Mouse (Mus musculus): ENCODE data around the gene Bbs12. TPM values are rescaled to one million over a fixed set of nuclear protein-coding genes. Genes with fewer than 3 reads are reported as not detected.

Gene Bbs12
- total RNA-seq, 2 experiments from 2014 or later: 0.68 to 0.77 TPM

GRCm38 (mm10) chr3:37324310-37324709 is 12.0 kb downstream of the Bbs12 start:
- ATAC-seq (replicated peaks; ENCODE audit: low FRiP score, poor library complexity, severe bottlenecking): no peak

DNA sequence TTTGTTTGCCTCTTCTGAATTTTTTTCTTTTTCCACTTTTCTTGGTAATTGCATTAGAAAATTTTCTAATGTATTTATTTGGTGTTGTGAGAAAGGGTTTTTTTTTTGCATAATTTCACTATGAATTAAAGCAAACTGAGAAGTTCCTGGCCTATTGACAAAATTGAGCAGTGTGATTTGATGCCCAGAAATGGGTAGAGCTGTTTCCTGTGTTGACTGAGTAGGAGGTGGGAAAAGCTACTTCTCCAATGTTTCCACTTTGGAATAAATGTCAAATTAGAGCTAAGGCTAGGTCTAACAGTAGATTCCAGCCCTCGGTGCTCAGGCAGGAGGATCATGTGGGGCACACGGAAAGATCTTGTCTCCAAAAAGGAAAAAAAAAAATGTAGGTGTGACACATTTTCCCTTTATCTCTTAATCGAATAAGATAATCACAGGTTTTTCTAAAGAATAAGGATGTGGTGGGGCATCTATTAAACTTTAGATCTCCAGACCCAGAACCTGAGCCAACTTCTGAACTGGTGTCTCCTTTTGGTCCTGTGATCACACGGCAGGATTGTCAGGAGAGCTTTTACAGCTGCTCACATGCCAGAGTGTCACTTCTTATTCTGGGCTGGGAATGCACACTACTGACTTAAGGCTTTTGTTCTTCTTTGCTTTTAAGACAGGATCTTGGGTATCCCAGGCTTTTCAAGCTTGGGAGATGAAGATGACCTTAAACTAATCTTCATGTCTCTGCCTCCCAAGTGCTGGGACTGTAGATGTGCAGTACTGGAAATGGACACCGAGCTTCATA is 13.2 kb downstream of the Bbs12 start:
- ATAC-seq (replicated peaks; ENCODE audit: low FRiP score, poor library complexity, severe bottlenecking): no peak

- no peak for ATAC-seq (replicated peaks; ENCODE audit: low FRiP score, poor library complexity, severe bottlenecking)
These were observed 14.3 kb downstream of the Bbs12 start for GRCm38 (mm10) chr3:37326627-37327026.

GRCm38 (mm10) chr3:37328489-37328888 is 16.1 kb downstream of the Bbs12 start:
- ATAC-seq (replicated peaks; ENCODE audit: low FRiP score, poor library complexity, severe bottlenecking): no peak

- ATAC-seq (replicated peaks; ENCODE audit: low FRiP score, poor library complexity, severe bottlenecking): no peak
These were observed 17.6 kb downstream of the Bbs12 start for GRCm38 (mm10) chr3:37329963-37330362.

DNA sequence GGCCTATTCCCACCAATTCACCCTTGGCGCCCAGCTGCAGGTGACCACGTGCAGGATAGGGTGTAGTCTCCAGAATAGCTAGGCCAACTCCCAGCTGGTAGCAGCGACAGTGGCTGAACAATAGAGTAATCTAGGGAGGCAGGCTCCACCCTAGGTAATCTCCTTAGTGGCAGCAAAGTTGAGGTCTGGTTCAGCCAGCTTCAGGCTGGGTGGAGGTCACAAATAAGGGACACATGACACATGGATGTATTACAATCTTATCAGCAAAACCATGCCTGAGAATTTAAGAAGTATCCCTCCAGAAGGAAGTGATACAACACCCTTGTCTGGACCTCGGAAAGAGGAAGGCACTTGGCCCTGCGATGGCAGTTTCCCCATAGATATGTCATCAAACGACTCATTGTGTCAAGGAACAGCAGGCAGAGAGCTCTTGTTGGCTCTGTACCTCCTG is 19.7 kb downstream of the Bbs12 start:
- ATAC-seq (replicated peaks; ENCODE audit: low FRiP score, poor library complexity, severe bottlenecking): no peak

DNA sequence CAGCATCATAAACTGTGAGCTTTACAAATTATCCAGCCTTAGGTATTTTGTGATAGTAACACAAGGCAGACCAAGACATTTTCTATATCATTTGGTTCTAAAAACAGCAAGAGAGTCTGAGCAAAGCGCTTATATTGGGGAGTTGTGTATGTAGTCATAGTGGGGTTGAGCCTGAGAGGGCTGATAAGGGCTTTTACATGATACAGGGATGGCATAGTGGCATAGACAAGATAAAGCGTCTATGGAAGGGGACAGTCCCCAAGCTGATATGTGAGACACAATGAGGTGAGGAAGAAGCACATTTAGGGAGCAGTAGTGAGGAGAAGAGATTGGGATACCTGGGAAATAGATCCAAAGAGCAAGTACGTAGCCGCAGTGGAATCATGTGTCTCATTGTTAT is 21.7 kb downstream of the Bbs12 start:
- ATAC-seq (replicated peaks; ENCODE audit: low FRiP score, poor library complexity, severe bottlenecking): no peak

GRCm38 (mm10) chr3:37341110-37341509 is 28.8 kb downstream of the Bbs12 start:
- ATAC-seq (replicated peaks; ENCODE audit: low FRiP score, poor library complexity, severe bottlenecking): no peak

DNA sequence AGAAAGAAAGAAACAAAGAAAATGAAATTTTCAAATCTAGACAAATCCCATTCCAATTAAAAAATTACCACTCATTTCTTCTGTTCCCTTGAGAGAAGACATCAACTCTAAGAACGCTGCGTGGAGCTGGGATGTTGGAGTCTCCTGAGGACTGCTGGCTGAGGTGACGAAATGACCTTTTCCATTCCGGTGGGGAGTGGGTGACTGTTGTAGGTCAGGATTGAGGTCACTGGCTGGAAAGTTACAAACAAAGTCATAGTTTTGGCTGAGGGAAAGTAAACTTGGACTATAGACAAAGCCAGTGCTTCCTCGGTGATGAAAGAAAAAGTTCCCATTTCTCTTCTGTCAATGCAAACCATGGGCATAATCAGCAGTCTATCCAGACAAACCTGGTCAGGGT is 30.5 kb downstream of the Bbs12 start:
- ATAC-seq (replicated peaks; ENCODE audit: low FRiP score, poor library complexity, severe bottlenecking): no peak

- no peak for ATAC-seq (replicated peaks; ENCODE audit: low FRiP score, poor library complexity, severe bottlenecking)
These were observed 35.3 kb downstream of the Bbs12 start for GRCm38 (mm10) chr3:37347671-37348070.

GRCm38 (mm10) chr3:37348221-37349165 is 36.1 kb downstream of the Bbs12 start, which contains the start of gene Fgf2:
TSS of gene Fgf2 (plus strand) at chr3:37348346.
- no peak for ATAC-seq (replicated peaks; ENCODE audit: low FRiP score, poor library complexity, severe bottlenecking)

DNA sequence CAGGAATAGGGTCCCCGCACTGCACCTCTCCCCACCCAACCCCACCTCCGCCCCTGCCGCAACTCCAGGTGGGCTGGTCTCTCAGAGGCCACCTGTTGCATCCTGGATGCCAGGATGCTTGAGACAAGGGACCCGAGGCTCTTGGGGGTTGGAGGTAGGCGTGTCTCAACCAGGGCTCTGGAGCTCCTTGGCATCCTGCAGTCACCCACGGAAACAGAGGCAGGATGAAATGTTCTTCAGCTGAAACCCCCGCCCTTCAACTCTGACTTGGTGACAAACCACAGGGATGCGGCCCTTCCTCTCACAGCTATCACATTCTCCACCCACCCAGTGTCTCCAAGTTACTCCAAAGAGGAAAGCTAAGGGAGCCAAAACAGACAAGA is 36.8 kb downstream of the Bbs12 start:
- no peak for ATAC-seq (replicated peaks; ENCODE audit: low FRiP score, poor library complexity, severe bottlenecking)

GRCm38 (mm10) chr3:37350386-37350785 is 38.0 kb downstream of the Bbs12 start:
- ATAC-seq (replicated peaks; ENCODE audit: low FRiP score, poor library complexity, severe bottlenecking): no peak

GRCm38 (mm10) chr3:37353951-37354481 is 41.7 kb downstream of the Bbs12 start:
- no peak for ATAC-seq (replicated peaks; ENCODE audit: low FRiP score, poor library complexity, severe bottlenecking)

- ATAC-seq (replicated peaks; ENCODE audit: low FRiP score, poor library complexity, severe bottlenecking): no peak
These were observed 42.4 kb downstream of the Bbs12 start for GRCm38 (mm10) chr3:37354737-37355136.

GRCm38 (mm10) chr3:37360729-37361128 is 48.4 kb downstream of the Bbs12 start:
- no peak for ATAC-seq (replicated peaks; ENCODE audit: low FRiP score, poor library complexity, severe bottlenecking)

GRCm38 (mm10) chr3:37365144-37365543 is 52.8 kb downstream of the Bbs12 start:
- ATAC-seq (replicated peaks; ENCODE audit: low FRiP score, poor library complexity, severe bottlenecking): no peak

GRCm38 (mm10) chr3:37365976-37366375 is 53.6 kb downstream of the Bbs12 start:
- ATAC-seq (replicated peaks; ENCODE audit: low FRiP score, poor library complexity, severe bottlenecking): no peak

- no peak for ATAC-seq (replicated peaks; ENCODE audit: low FRiP score, poor library complexity, severe bottlenecking)
These were observed 54.2 kb downstream of the Bbs12 start for GRCm38 (mm10) chr3:37366381-37367053.

DNA sequence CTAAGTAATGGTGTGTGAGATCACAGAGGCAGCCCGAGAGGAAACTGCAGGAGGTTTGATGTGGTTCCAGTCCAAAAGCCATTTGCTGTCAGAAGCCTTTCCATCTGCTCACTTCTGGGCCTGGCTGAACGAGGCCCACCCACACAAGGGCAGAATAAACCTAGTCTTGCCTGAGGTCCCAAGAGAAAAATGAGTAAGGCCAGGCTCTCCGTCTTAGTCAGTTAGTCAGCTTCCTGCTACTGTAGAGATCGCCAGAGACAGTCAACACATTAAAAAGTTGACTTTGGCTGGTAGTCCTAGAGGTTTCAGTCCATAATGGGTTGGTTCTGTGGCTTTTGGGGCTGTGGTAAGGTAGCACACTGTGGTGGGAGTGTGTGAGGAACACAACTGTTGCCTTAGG is 58.1 kb downstream of the Bbs12 start:
- ATAC-seq (replicated peaks; ENCODE audit: low FRiP score, poor library complexity, severe bottlenecking): no peak

Data from erythroblast, adult 5-6 weeks (primary cell).